Comparison of ENCODE assay signal across 18 mouse cellular contexts in the genomic region with DNA sequence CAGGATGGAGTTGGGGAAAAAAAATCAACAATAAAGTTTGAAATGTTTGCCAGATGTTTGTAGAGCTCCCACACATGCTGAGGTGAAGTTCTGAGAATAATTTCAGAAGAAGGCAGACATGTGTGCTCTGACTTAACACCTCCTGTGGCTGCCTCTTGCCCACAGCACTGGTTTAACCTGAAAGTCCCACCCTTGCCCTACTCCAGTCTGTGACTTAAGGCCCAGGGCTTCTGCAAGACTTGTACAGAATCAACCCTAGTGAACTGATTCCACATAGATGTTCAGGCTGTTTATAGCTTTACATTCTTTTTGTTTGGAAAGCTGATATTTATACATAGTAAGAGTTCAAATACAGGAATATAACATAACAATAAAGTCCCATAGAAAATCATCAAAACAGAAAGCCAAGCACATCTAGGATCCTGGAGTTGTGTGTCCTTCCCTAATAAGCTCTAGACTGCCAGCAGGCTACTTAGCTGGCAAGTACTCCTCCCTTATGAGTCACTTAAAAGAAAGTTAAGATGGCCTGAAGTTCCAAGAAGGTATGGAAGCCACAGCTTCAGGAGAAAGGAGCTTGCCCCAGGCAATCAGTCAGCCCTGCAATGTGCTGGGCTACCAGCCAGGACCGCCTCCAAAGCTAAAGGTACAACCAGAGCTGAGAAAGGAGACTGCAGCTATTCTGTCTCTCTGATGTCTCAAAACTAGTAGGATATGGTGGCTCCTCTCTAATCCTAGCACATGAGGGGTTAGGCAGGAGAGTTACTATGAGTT. TPM values are rescaled to one million over a fixed set of nuclear protein-coding genes. Genes with fewer than 3 reads are reported as not detected.
DNase-seq lines count a peak whose midpoint lies in the region; ATAC-seq and TF ChIP-seq lines count a peak whose summit lies in the region.
"Had no signal": no experiment of that assay in that cellular context is flagged by ENCODE, and none has a peak within 500 bp of the region (broad histone marks: within the 10 kb centered on the region; RNA-seq: fewer than 3 reads in every experiment).

No protein-coding gene starts in this region.

- ATAC-seq in stomach, postnatal 0 days (ENCODE audit: low FRiP score, low TSS enrichment): peak; percentile 43
- ATAC-seq: CD4-positive, CD25-positive, alpha-beta regulatory T cell, adult 4 months; hindbrain, embryonic 16.5 days had no signal

- H3K4me1 ChIP-seq in heart, embryonic 10.5 days: no peaks in the 10 kb centered on the region; the same call in 1 of the 2 replicates
- H3K4me1 ChIP-seq in embryonic fibroblast, embryonic 13.5 days (ENCODE audit: control insufficient read depth, insufficient read depth, low read length): peaks cover 16% of the 10 kb centered on the region
- H3K4me1 ChIP-seq in stomach, postnatal 0 days (replicated peaks; ENCODE audit: control insufficient read depth, insufficient read depth): peaks cover 9% of the 10 kb centered on the region

- no peak overlapping the region for H3K9ac ChIP-seq in stomach, postnatal 0 days (ENCODE audit: low read length)
- H3K9ac ChIP-seq: heart, embryonic 13.5 days; limb, embryonic 13.5 days; liver, embryonic 14.5 days had no signal

- H3K27me3 ChIP-seq in heart, embryonic 10.5 days (ENCODE audit: insufficient read depth, poor library complexity, severe bottlenecking): no peaks in the 10 kb centered on the region
- no peaks in the 10 kb centered on the region for H3K27me3 ChIP-seq in stomach, postnatal 0 days (ENCODE audit: control insufficient read depth, insufficient read depth, low read length)
- H3K27me3 ChIP-seq: heart, embryonic 13.5 days; limb, embryonic 13.5 days had no signal

- DNase-seq in heart, postnatal 14 days: peak; percentile 16 to 20
- no peak for DNase-seq in heart, embryonic 10.5 days (ENCODE audit: low spot score)
- peak; percentile 60 to 69 for DNase-seq in urinary bladder, postnatal 36 days (ENCODE audit: low spot score in 2 of 2)
- no peak for DNase-seq in urinary bladder, adult 2 months (ENCODE audit: low spot score)
- DNase-seq in stomach, postnatal 0 days (ENCODE audit: low spot score): peak; percentile 57
- DNase-seq in c-Kit-positive CD71-positive TER-119-positive erythroid progenitor cells, embryonic 14.5 days (ENCODE audit: low spot score): no peak
- DNase-seq in spleen, adult 12 weeks (ENCODE audit: low spot score): no peak
- DNase-seq: cerebellum, adult 11 months; cerebellum, postnatal 36 days; gastrocnemius, postnatal 14 days; heart, postnatal 4 days had no signal

- no peak for TF ChIP-seq POLR2A in embryonic fibroblast, embryonic 13.5 days (IDR thresholded peaks at IDR 0.05; ENCODE audit: low read depth, low read length)

- no peak overlapping the region for H3K27ac ChIP-seq in heart, embryonic 10.5 days
- H3K27ac ChIP-seq in embryonic fibroblast, embryonic 13.5 days (ENCODE audit: insufficient read depth, low read length): peak overlapping the region; percentile 86
- H3K27ac ChIP-seq in stomach, postnatal 0 days (replicated peaks): peak overlapping the region; percentile 82
- H3K27ac ChIP-seq: heart, embryonic 13.5 days; limb, embryonic 13.5 days; liver, embryonic 14.5 days had no signal

- no peaks in the 10 kb centered on the region for H3K36me3 ChIP-seq in heart, embryonic 10.5 days
- no peaks in the 10 kb centered on the region for H3K36me3 ChIP-seq in stomach, postnatal 0 days (ENCODE audit: control insufficient read depth, insufficient read depth, low read length)
- H3K36me3 ChIP-seq: G1E; heart, embryonic 13.5 days; limb, embryonic 13.5 days had no signal

- peak; percentile 41 for TF ChIP-seq EP300 in stomach, postnatal 0 days (optimal IDR thresholded peaks at IDR 0.05)

- 73% methylated on average over 1 of the region's 1 CpGs for WGBS in heart, embryonic 10.5 days
- 80% methylated on average over 1 of the region's 1 CpGs for WGBS in stomach, postnatal 0 days

- H3K9me3 ChIP-seq in heart, embryonic 10.5 days: no peaks in the 10 kb centered on the region
- H3K9me3 ChIP-seq in stomach, postnatal 0 days (ENCODE audit: control insufficient read depth, low read length): no peaks in the 10 kb centered on the region
- H3K9me3 ChIP-seq: G1E; heart, embryonic 13.5 days; limb, embryonic 13.5 days had no signal

- intact Hi-C loops in heart, postnatal 14 days (cut with DNase I): no loop called here

- no peak overlapping the region for H3K4me2 ChIP-seq in stomach, postnatal 0 days (replicated peaks; ENCODE audit: low read depth)
- H3K4me2 ChIP-seq: heart, embryonic 13.5 days; limb, embryonic 13.5 days had no signal

- no peak overlapping the region for H3K4me3 ChIP-seq in heart, embryonic 10.5 days
- no peak overlapping the region for H3K4me3 ChIP-seq in embryonic fibroblast, embryonic 13.5 days (ENCODE audit: insufficient read depth, low read length)
- H3K4me3 ChIP-seq in stomach, postnatal 0 days (ENCODE audit: low read depth, low read length): no peak overlapping the region
- H3K4me3 ChIP-seq: heart, embryonic 13.5 days; limb, embryonic 13.5 days had no signal

- TF ChIP-seq CTCF in embryonic fibroblast, embryonic 13.5 days (IDR thresholded peaks at IDR 0.05; ENCODE audit: borderline replicate concordance, insufficient read depth, low read length): no peak
- no peak for TF ChIP-seq CTCF in stomach, postnatal 0 days (IDR thresholded peaks at IDR 0.05; ENCODE audit: low read depth)

RNA-seq across cellular contexts. Expression of gene Siah1a, which starts 24.4 kb away (rescaled TPM):
- 10 to 100 TPM; 16.8 to 19.1 TPM for total RNA-seq in heart, postnatal 14 days (2021)
- polyA plus RNA-seq in heart, embryonic 10.5 days (2016; fragmentation: Nextera tagmentation; extraction: Ambion mirVana): 29.6 and 39.9 TPM in 2 replicates
- 28.9 and 30.7 TPM in 2 replicates for polyA plus RNA-seq in urinary bladder, adult 2 months (2012; rRNA removed)
- polyA plus RNA-seq in embryonic fibroblast, embryonic 13.5 days (2011; ENCODE audit: insufficient read length, low read depth, missing spikeins): 18.0 and 23.9 TPM in 2 replicates
- 36.3 and 41.0 TPM in 2 replicates for polyA plus RNA-seq in stomach, postnatal 0 days (2015; fragmentation: Nextera tagmentation; extraction: Ambion mirVana)

RNA-seq across cellular contexts. Expression of gene Gm10638, which starts 24.6 kb away (rescaled TPM):
- 1 to 10 TPM; 2.8 to 3.0 TPM for total RNA-seq in heart, postnatal 14 days (2021)
- polyA plus RNA-seq in heart, embryonic 10.5 days (2016; fragmentation: Nextera tagmentation; extraction: Ambion mirVana): 2.9 and 4.8 TPM in 2 replicates
- polyA plus RNA-seq in urinary bladder, adult 2 months (2012; rRNA removed): 3.0 and 3.8 TPM in 2 replicates
- polyA plus RNA-seq in embryonic fibroblast, embryonic 13.5 days (2011; ENCODE audit: insufficient read length, low read depth, missing spikeins): 0.58 and 1.3 TPM in 2 replicates
- polyA plus RNA-seq in stomach, postnatal 0 days (2015; fragmentation: Nextera tagmentation; extraction: Ambion mirVana): 6.9 and 8.5 TPM in 2 replicates
- polyA plus RNA-seq: CD4-positive, CD25-positive, alpha-beta regulatory T cell, adult 4 months had no signal

Comparison
In these comparisons a context has a peak if more than half of its experiments do, and no peak if none do; other contexts are left out.
1. DNase-seq: peak in heart, postnatal 14 days (2 of 2), urinary bladder, postnatal 36 days (2 of 2) and stomach, postnatal 0 days (single experiment); none in heart, embryonic 10.5 days (single experiment), urinary bladder, adult 2 months (single experiment), c-Kit-positive CD71-positive TER-119-positive erythroid progenitor cells, embryonic 14.5 days (single experiment) and spleen, adult 12 weeks (single experiment).